30 mouse cellular contexts compared by ENCODE assay signal in the genomic region with DNA sequence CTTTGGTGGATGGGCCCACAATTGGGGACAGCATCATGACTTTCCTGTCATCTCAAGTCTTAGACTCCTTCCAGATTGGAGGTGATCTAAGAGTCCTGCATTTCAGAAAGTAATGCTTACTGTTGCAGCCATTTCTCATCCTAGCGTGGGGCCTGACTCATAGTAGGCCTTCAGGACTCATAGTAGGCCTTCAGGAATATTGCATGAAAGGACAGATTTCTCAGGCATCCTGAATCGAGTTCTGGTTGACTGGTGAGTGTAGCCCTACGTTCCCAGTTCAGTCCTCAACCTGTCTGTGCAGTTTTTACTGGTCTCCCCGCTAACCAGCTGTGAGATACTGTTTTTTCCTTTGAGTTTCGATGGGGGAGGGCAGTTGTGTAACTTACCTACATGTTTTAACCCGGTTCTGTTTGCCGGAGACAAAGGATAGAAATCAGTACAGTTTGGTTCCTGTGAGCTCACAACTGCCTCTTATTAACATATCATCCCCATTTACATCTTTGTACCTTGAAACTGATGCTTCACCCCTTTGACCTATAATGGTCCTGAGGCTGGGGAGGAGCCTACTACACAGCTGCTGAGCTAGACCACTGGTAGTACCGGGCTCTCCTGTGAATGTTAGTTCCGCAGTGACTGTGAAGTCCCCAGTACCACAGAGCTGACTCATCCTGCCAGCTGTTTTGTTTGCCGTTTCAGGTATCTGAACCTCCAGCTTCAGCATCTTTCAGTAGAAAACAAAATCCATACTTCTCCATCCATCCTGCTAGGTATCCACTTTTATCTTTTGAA.
DNase-seq lines count a peak whose midpoint lies in the region; ATAC-seq and TF ChIP-seq lines count a peak whose summit lies in the region.
"Had no signal": no experiment of that assay in that cellular context is flagged by ENCODE, and none has a peak within 500 bp of the region (broad histone marks: within the 10 kb centered on the region; RNA-seq: fewer than 3 reads in every experiment).

No protein-coding gene starts in this region.

- TF ChIP-seq CTCF in CH12.LX (conservative IDR thresholded peaks at IDR 0.05 in 1 of 2, IDR thresholded peaks at IDR 0.05 in 1 of 2; ENCODE audit: low read depth in 2 of 2, low read length in 2 of 2): no peak

- ATAC-seq in activated CD4-positive, CD25-positive, alpha-beta regulatory T cell, adult 4 months: peak; percentile 90
- ATAC-seq: forebrain, embryonic 16.5 days; intestine, embryonic 16.5 days; midbrain, embryonic 15.5 days; Patski had no signal

- peak; percentile 57 for DNase-seq in CD4-positive helper T cell, adult 2 months (ENCODE audit: low read depth, low spot score)
- DNase-seq in CH12.LX (ENCODE audit: extremely low read depth): peak; percentile 99
- DNase-seq in kidney, adult 8-10 months: no peak
- no peak for DNase-seq in kidney, adult 11 months
- no peak for DNase-seq in ovary, postnatal 10 days (ENCODE audit: low spot score)
- DNase-seq: adrenal gland, adult 2 months; adrenal gland, postnatal 36 days; cerebellum, adult 18-20 months; cerebellum, postnatal 10 days; gastrocnemius, postnatal 14 days; heart, postnatal 14 days; kidney, postnatal 25 days; liver; lung, adult 2 months; lung, postnatal 10 days; right cerebral cortex, postnatal 25 days had no signal

- peak overlapping the region; percentile 87 for H3K27ac ChIP-seq in CH12.LX (ENCODE audit: insufficient read depth, low read depth)
- H3K27ac ChIP-seq: embryonic facial prominence, embryonic 12.5 days; forebrain, embryonic 10.5 days; hindbrain, embryonic 10.5 days; hindbrain, embryonic 15.5 days; kidney, embryonic 15.5 days; liver, embryonic 14.5 days; macrophage; midbrain, embryonic 15.5 days; stomach, embryonic 15.5 days had no signal

- H3K4me1 ChIP-seq in CH12.LX (ENCODE audit: control insufficient read depth in 1 of 2, insufficient read depth in 2 of 2): peaks cover 68 to 100% of the 10 kb centered on the region in 2 experiments
- H3K4me1 ChIP-seq: hindbrain, embryonic 15.5 days; midbrain, embryonic 15.5 days; stomach, embryonic 15.5 days had no signal

- no peaks in the 10 kb centered on the region for H3K27me3 ChIP-seq in CH12.LX (replicated peaks)
- H3K27me3 ChIP-seq: embryonic facial prominence, embryonic 12.5 days; hindbrain, embryonic 15.5 days; kidney, embryonic 15.5 days; midbrain, embryonic 15.5 days; Patski; stomach, embryonic 15.5 days had no signal

- in situ Hi-C loops in CH12.LX (cut with MboI; ENCODE audit: low pct_ligation_motif_present, low pct_unique_long_range_greater_than_20kb, low sequenced_read_pairs): no loop called here

- dilution Hi-C loops in CH12.LX (cut with MboI; ENCODE audit: extremely low pct_ligation_motif_present, extremely low pct_unique_long_range_greater_than_20kb, low sequenced_read_pairs): no loop called here

- H3K9me3 ChIP-seq in CH12.LX (replicated peaks; ENCODE audit: low read length): no peaks in the 10 kb centered on the region
- H3K9me3 ChIP-seq: embryonic facial prominence, embryonic 12.5 days; forebrain, embryonic 10.5 days; G1E; hindbrain, embryonic 10.5 days; hindbrain, embryonic 15.5 days; kidney, embryonic 15.5 days; midbrain, embryonic 15.5 days; stomach, embryonic 15.5 days had no signal

- H3K36me3 ChIP-seq in CH12.LX (replicated peaks in 1 of 2; ENCODE audit: control insufficient read depth in 1 of 2, insufficient read depth in 1 of 2, low read length in 1 of 2): peaks cover 35 to 91% of the 10 kb centered on the region in 2 experiments
- H3K36me3 ChIP-seq: embryonic facial prominence, embryonic 12.5 days; forebrain, embryonic 10.5 days; hindbrain, embryonic 10.5 days; hindbrain, embryonic 15.5 days; kidney, embryonic 15.5 days; midbrain, embryonic 15.5 days; stomach, embryonic 15.5 days had no signal

- peak overlapping the region in 1 of 3 experiments; percentile 1 for H3K4me3 ChIP-seq in CH12.LX (replicated peaks in 1 of 3; ENCODE audit: low read depth in 2 of 3, low read length in 2 of 3, poor library complexity in 1 of 3)
- H3K4me3 ChIP-seq: embryonic facial prominence, embryonic 12.5 days; forebrain, embryonic 10.5 days; hindbrain, embryonic 10.5 days; hindbrain, embryonic 15.5 days; kidney, embryonic 15.5 days; midbrain, embryonic 15.5 days; stomach, embryonic 15.5 days had no signal

- peak overlapping the region; percentile 57 for H3K4me2 ChIP-seq in CH12.LX (ENCODE audit: insufficient read depth, low read depth, poor library complexity, severe bottlenecking)
- H3K4me2 ChIP-seq: embryonic facial prominence, embryonic 12.5 days; hindbrain, embryonic 15.5 days; kidney, embryonic 15.5 days; midbrain, embryonic 15.5 days; stomach, embryonic 15.5 days had no signal

- H3K9ac ChIP-seq in CH12.LX (ENCODE audit: insufficient read depth, low read depth): peak overlapping the region; percentile 34; the same call in 1 of the 2 replicates
- H3K9ac ChIP-seq: embryonic facial prominence, embryonic 12.5 days; hindbrain, embryonic 15.5 days; kidney, embryonic 15.5 days; liver, embryonic 14.5 days; midbrain, embryonic 15.5 days; stomach, embryonic 15.5 days had no signal

- TF ChIP-seq RAD21 in CH12.LX (IDR thresholded peaks at IDR 0.05; ENCODE audit: low read depth, low read length): no peak; the same call in none of the 2 replicates

- peak; percentile 96 for TF ChIP-seq EP300 in CH12.LX (IDR thresholded peaks at IDR 0.05; ENCODE audit: low read length)

- peaks cover 97% of the 10 kb centered on the region for H3K79me2 ChIP-seq in CH12.LX (replicated peaks; ENCODE audit: control insufficient read depth, extremely low read depth, insufficient read depth, poor library complexity, severe bottlenecking)

- TF ChIP-seq POLR2A in CH12.LX (IDR thresholded peaks at IDR 0.05; ENCODE audit: low read depth, low read length): no peak

TF ChIP-seq in CH12.LX, 34 proteins besides CTCF, POLR2A, EP300 and RAD21:
- TF ChIP-seq PAX5 (IDR thresholded peaks at IDR 0.05; ENCODE audit: low read length) (no peak), MAZ (IDR thresholded peaks at IDR 0.05; ENCODE audit: low read depth, low read length) (0 out of 2 replicates have a peak, but pooled peaks have one; percentile 73), KAT2A (IDR thresholded peaks at IDR 0.05; ENCODE audit: insufficient replicate concordance, low read length) (0 out of 2 replicates have a peak, but pooled peaks have one; percentile 13), SMC3 (IDR thresholded peaks at IDR 0.05; ENCODE audit: low read depth, low read length) (no peak; the same call in 1 of the 2 replicates), CHD2 (IDR thresholded peaks at IDR 0.05; ENCODE audit: low read length) (peak; percentile 70), USF2 (conservative IDR thresholded peaks at IDR 0.05; ENCODE audit: low read depth, low read length) (no peak), ZNF384 (IDR thresholded peaks at IDR 0.05; ENCODE audit: low read depth, low read length) (peak; percentile 52), POLR2AphosphoS2 (IDR thresholded peaks at IDR 0.05; ENCODE audit: low read depth, low read length) (no peak), TCF12 (IDR thresholded peaks at IDR 0.05; ENCODE audit: low read depth, low read length) (peak; percentile 96), UBTF (IDR thresholded peaks at IDR 0.05; ENCODE audit: low read depth, low read length) (0 out of 2 replicates have a peak, but pooled peaks have one; percentile 77), GABPA (IDR thresholded peaks at IDR 0.05; ENCODE audit: insufficient replicate concordance, low read depth, low read length) (no peak), MXI1 (IDR thresholded peaks at IDR 0.05; ENCODE audit: low read depth, low read length) (no peak; the same call in none of the 2 replicates), E2F4 (IDR thresholded peaks at IDR 0.05; ENCODE audit: insufficient replicate concordance, low read depth, low read length) (no peak; the same call in 1 of the 2 replicates), JUN (IDR thresholded peaks at IDR 0.05; ENCODE audit: insufficient read depth, low read depth, low read length) (peak; percentile 90), ZMIZ1 (IDR thresholded peaks at IDR 0.05; ENCODE audit: low read depth, low read length) (no peak; the same call in 1 of the 2 replicates), ZC3H11A (IDR thresholded peaks at IDR 0.05; ENCODE audit: low read depth, low read length) (no peak), SIN3A (IDR thresholded peaks at IDR 0.05; ENCODE audit: low read length) (peak; percentile 97), RCOR1 (conservative IDR thresholded peaks at IDR 0.05; ENCODE audit: low read depth, low read length) (0 out of 2 replicates have a peak, but pooled peaks have one; percentile 63), NELFE (IDR thresholded peaks at IDR 0.05; ENCODE audit: low read depth, low read length) (no peak), ETS1 (conservative IDR thresholded peaks at IDR 0.05; ENCODE audit: low read depth, low read length) (peak; percentile 100), IRF4 (IDR thresholded peaks at IDR 0.05; ENCODE audit: low read depth, low read length) (peak; percentile 87), HCFC1 (IDR thresholded peaks at IDR 0.05; ENCODE audit: low read depth, low read length) (no peak; the same call in 1 of the 2 replicates), ELF1 (IDR thresholded peaks at IDR 0.05; ENCODE audit: low read depth, low read length) (peak; percentile 67), TBP (conservative IDR thresholded peaks at IDR 0.05; ENCODE audit: low read depth, low read length) (no peak), MYC (IDR thresholded peaks at IDR 0.05; ENCODE audit: low read depth, low read length) (peak; percentile 43; the same call in 1 of the 2 replicates), MEF2A (IDR thresholded peaks at IDR 0.05; ENCODE audit: borderline replicate concordance, low read depth, low read length) (peak; percentile 90), CHD1 (IDR thresholded peaks at IDR 0.05; ENCODE audit: low read depth, low read length) (peak; percentile 24; the same call in 1 of the 2 replicates), MAFK (IDR thresholded peaks at IDR 0.05; ENCODE audit: insufficient replicate concordance, low read length) (peak; percentile 92), ZKSCAN1 (IDR thresholded peaks at IDR 0.05; ENCODE audit: borderline replicate concordance, low read depth, low read length) (peak; percentile 99), BHLHE40 (IDR thresholded peaks at IDR 0.05; ENCODE audit: low read depth, low read length) (peak; percentile 67), NRF1 (IDR thresholded peaks at IDR 0.05; ENCODE audit: low read depth, low read length) (no peak; the same call in 1 of the 2 replicates), MAX (IDR thresholded peaks at IDR 0.05; ENCODE audit: low read length) (0 out of 2 replicates have a peak, but pooled peaks have one; percentile 10), USF1 (IDR thresholded peaks at IDR 0.05; ENCODE audit: low read depth, low read length) (no peak), JUND (conservative IDR thresholded peaks at IDR 0.05; ENCODE audit: low read depth, low read length) (peak; percentile 97)

Comparison
In these comparisons a context has a peak if more than half of its experiments do, and no peak if none do; other contexts are left out.
1. DNase-seq: peak in CD4-positive helper T cell, adult 2 months (single experiment) and CH12.LX (single experiment); none in kidney, adult 8-10 months (0 of 2), kidney, adult 11 months (single experiment) and ovary, postnatal 10 days (single experiment).